Comparison of ENCODE assay signal across 9 mouse cellular contexts in the genomic region with DNA sequence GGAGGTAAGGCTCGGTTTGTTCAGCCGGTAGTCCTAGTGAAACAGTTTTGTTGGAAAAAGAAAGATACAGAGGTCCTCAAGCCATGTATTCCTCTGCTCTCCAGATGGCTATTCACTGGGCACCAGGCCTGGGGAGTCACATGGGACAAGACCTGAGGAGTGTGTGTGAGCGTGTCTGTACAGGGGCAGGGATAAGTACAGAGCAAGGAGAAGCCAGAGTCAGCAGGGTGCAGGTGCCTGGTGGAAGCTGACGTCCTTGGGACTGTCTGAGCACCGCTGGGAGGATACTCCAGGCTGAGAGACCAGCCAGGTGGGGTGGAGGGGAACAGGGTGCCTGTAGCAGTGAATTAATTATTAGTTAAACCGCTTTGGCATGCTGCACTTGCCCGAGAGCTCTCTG. TPM values are rescaled to one million over a fixed set of nuclear protein-coding genes. Genes with fewer than 3 reads are reported as not detected.
DNase-seq lines count a peak whose midpoint lies in the region; ATAC-seq and TF ChIP-seq lines count a peak whose summit lies in the region.
"Had no signal": no experiment of that assay in that cellular context is flagged by ENCODE, and none has a peak within 500 bp of the region (broad histone marks: within the 10 kb centered on the region; RNA-seq: fewer than 3 reads in every experiment).

No protein-coding gene starts in this region.

- peak; percentile 21 to 39 for DNase-seq in heart, postnatal 10 days
- no peak for DNase-seq in heart, postnatal 4 days
- DNase-seq in cerebellum, adult 9-11 months, result peak; percentile 77
- peak; percentile 20 for DNase-seq in hindbrain, postnatal 0 days (ENCODE audit: low spot score)
- no peak for DNase-seq in right cerebral cortex, postnatal 14 days
- DNase-seq in adrenal gland, postnatal 10 days, result no peak
- DNase-seq in spleen, postnatal 4 days (ENCODE audit: low spot score in 2 of 2), result no peak

- ATAC-seq in hindbrain, postnatal 0 days, result no peak
- ATAC-seq in midbrain, embryonic 12.5 days (ENCODE audit: low FRiP score, low read depth), result no peak

- no peak overlapping the region for H3K4me3 ChIP-seq in hindbrain, postnatal 0 days (ENCODE audit: low read length)
- H3K4me3 ChIP-seq in midbrain, embryonic 12.5 days, result no peak overlapping the region

- H3K9ac ChIP-seq in hindbrain, postnatal 0 days (replicated peaks; ENCODE audit: low read length), result no peak overlapping the region
- no peak overlapping the region for H3K9ac ChIP-seq in midbrain, embryonic 12.5 days (replicated peaks)

- H3K9me3 ChIP-seq in hindbrain, postnatal 0 days (ENCODE audit: low read length), result no peaks in the 10 kb centered on the region
- no peaks in the 10 kb centered on the region for H3K9me3 ChIP-seq in midbrain, embryonic 12.5 days

- TF ChIP-seq CTCF in hindbrain, postnatal 0 days (IDR thresholded peaks at IDR 0.05; ENCODE audit: low read depth), result no peak

- H3K36me3 ChIP-seq in hindbrain, postnatal 0 days (ENCODE audit: insufficient read depth, low read length), result no peaks in the 10 kb centered on the region
- 0 out of 2 replicates have a peak, but pooled peaks cover 6% of the 10 kb centered on the region for H3K36me3 ChIP-seq in midbrain, embryonic 12.5 days

- no peaks in the 10 kb centered on the region for H3K27me3 ChIP-seq in hindbrain, postnatal 0 days (ENCODE audit: insufficient read depth, low read length)
- H3K27me3 ChIP-seq in midbrain, embryonic 12.5 days, result no peaks in the 10 kb centered on the region

- 52% methylated on average over 7 of the region's 7 CpGs for WGBS in hindbrain, postnatal 0 days
- WGBS in midbrain, embryonic 12.5 days, result 86% methylated on average over 7 of the region's 7 CpGs

- H3K4me2 ChIP-seq in hindbrain, postnatal 0 days (ENCODE audit: low read depth, low read length), result no peak overlapping the region
- no peak overlapping the region for H3K4me2 ChIP-seq in midbrain, embryonic 12.5 days (replicated peaks)

- intact Hi-C loops in heart, postnatal 10 days (cut with DNase I), result no loop called here

- H3K4me1 ChIP-seq in hindbrain, postnatal 0 days (ENCODE audit: insufficient read depth, low read length), result peaks cover 16% of the 10 kb centered on the region; the same call in 1 of the 2 replicates
- peaks cover 13% of the 10 kb centered on the region; the same call in 1 of the 2 replicates for H3K4me1 ChIP-seq in midbrain, embryonic 12.5 days

- peak overlapping the region; percentile 82 for H3K27ac ChIP-seq in hindbrain, postnatal 0 days
- H3K27ac ChIP-seq in midbrain, embryonic 12.5 days (replicated peaks), result peak overlapping the region; percentile 35; the same call in 1 of the 2 replicates

RNA-seq across cellular contexts. Expression of a gene that starts 10.7 kb away (rescaled TPM):
- total RNA-seq in heart, postnatal 10 days (2021), result 10 to 100 TPM; 42.4 to 44.5 TPM
- total RNA-seq in heart, postnatal 4 days (2021), result 10 to 100 TPM; 50.4 to 51.1 TPM
- 26.2 and 29.3 TPM in 2 replicates for total RNA-seq in hindbrain, postnatal 0 days (2014; rRNA removed)
- 65.3 and 67.4 TPM in 2 replicates for polyA plus RNA-seq in hindbrain, postnatal 0 days (2015; fragmentation: Nextera tagmentation; extraction: Ambion mirVana)
- polyA plus RNA-seq in midbrain, embryonic 12.5 days (2016; fragmentation: Nextera tagmentation; extraction: Ambion mirVana), result 87.2 and 88.7 TPM in 2 replicates
- 10 to 100 TPM; 47.4 to 57.8 TPM for total RNA-seq in adrenal gland, postnatal 10 days (2021)

RNA-seq across cellular contexts. Expression of a gene that starts 13.6 kb away (rescaled TPM):
- total RNA-seq in heart, postnatal 10 days (2021), result 1 to 10 TPM; 7.9 to 8.6 TPM
- total RNA-seq in heart, postnatal 4 days (2021), result 10 to 100 TPM; 21.1 to 24.0 TPM
- total RNA-seq in hindbrain, postnatal 0 days (2014; rRNA removed), result 13.2 and 15.5 TPM in 2 replicates
- polyA plus RNA-seq in hindbrain, postnatal 0 days (2015; fragmentation: Nextera tagmentation; extraction: Ambion mirVana), result 16.2 and 18.2 TPM in 2 replicates
- 41.4 and 51.4 TPM in 2 replicates for polyA plus RNA-seq in midbrain, embryonic 12.5 days (2016; fragmentation: Nextera tagmentation; extraction: Ambion mirVana)
- 10 to 100 TPM in 1 of 2 experiments, 1 to 10 TPM in 1; 8.3 to 14.1 TPM for total RNA-seq in adrenal gland, postnatal 10 days (2021)
- total RNA-seq: granulocyte monocyte progenitor cell, adult 5-6 weeks had no signal

Comparison
In these comparisons a context has a peak if more than half of its experiments do, and no peak if none do; other contexts are left out.
1. DNase-seq: peak in heart, postnatal 10 days (2 of 2), cerebellum, adult 9-11 months (single experiment) and hindbrain, postnatal 0 days (single experiment); none in heart, postnatal 4 days (single experiment), right cerebral cortex, postnatal 14 days (single experiment), adrenal gland, postnatal 10 days (single experiment) and spleen, postnatal 4 days (0 of 2).